Mouse (Mus musculus): ENCODE data around the gene Tamm41. TPM values are rescaled to one million over a fixed set of nuclear protein-coding genes. Genes with fewer than 3 reads are reported as not detected.

Tamm41 gene
- polyA plus RNA-seq, 1 experiment from 2014 or later: 55.1 TPM

GRCm38 (mm10) chr6:114994079-114994478 is 43.6 kb downstream of the Tamm41 start:
- no peak overlapping the region for H3K4me2 ChIP-seq (ENCODE audit: low read length)
- no peak overlapping the region for H3K4me3 ChIP-seq (replicated peaks; ENCODE audit: low read depth, low read length)
- ATAC-seq (ENCODE audit: low FRiP score, low TSS enrichment) (no peak), DNase-seq (no peak)
- no peaks in the 10 kb centered on the region for H3K27me3 ChIP-seq (ENCODE audit: control insufficient read depth, insufficient read depth, low read length)
- H3K27ac ChIP-seq (replicated peaks; ENCODE audit: low read depth, low read length): no peak overlapping the region
- no peaks in the 10 kb centered on the region for H3K36me3 ChIP-seq (ENCODE audit: control insufficient read depth, insufficient read depth, low read length)
- WGBS: 94% methylated on average over 5 of the region's 5 CpGs
- no peaks in the 10 kb centered on the region for H3K9me3 ChIP-seq (ENCODE audit: control insufficient read depth, low read length)
- no peak overlapping the region for H3K9ac ChIP-seq (replicated peaks; ENCODE audit: low read length)
- H3K4me1 ChIP-seq (ENCODE audit: control insufficient read depth, insufficient read depth, low read length): no peaks in the 10 kb centered on the region

- no peaks in the 10 kb centered on the region for H3K27me3 ChIP-seq (ENCODE audit: control insufficient read depth, insufficient read depth, low read length)
- ATAC-seq (ENCODE audit: low FRiP score, low TSS enrichment) (no peak), DNase-seq (no peak)
- no peaks in the 10 kb centered on the region for H3K4me1 ChIP-seq (ENCODE audit: control insufficient read depth, insufficient read depth, low read length)
- no peak overlapping the region for H3K27ac ChIP-seq (replicated peaks; ENCODE audit: low read depth, low read length)
- H3K36me3 ChIP-seq (ENCODE audit: control insufficient read depth, insufficient read depth, low read length): no peaks in the 10 kb centered on the region
- no peak overlapping the region for H3K4me2 ChIP-seq (ENCODE audit: low read length)
- H3K9ac ChIP-seq (replicated peaks; ENCODE audit: low read length): no peak overlapping the region
- 85% methylated on average over 8 of the region's 8 CpGs for WGBS
- H3K4me3 ChIP-seq (replicated peaks; ENCODE audit: low read depth, low read length): no peak overlapping the region
- no peaks in the 10 kb centered on the region for H3K9me3 ChIP-seq (ENCODE audit: control insufficient read depth, low read length)
Measured at GRCm38 (mm10) chr6:114993659-114994058, 44.0 kb downstream of the Tamm41 start.

- H3K4me3 ChIP-seq (replicated peaks; ENCODE audit: low read depth, low read length): no peak overlapping the region
- H3K36me3 ChIP-seq (ENCODE audit: control insufficient read depth, insufficient read depth, low read length): no peaks in the 10 kb centered on the region
- H3K27ac ChIP-seq (replicated peaks; ENCODE audit: low read depth, low read length): no peak overlapping the region
- H3K27me3 ChIP-seq (ENCODE audit: control insufficient read depth, insufficient read depth, low read length): no peaks in the 10 kb centered on the region
- H3K4me1 ChIP-seq (ENCODE audit: control insufficient read depth, insufficient read depth, low read length): no peaks in the 10 kb centered on the region
- no peaks in the 10 kb centered on the region for H3K9me3 ChIP-seq (ENCODE audit: control insufficient read depth, low read length)
- DNase-seq: no peak
- WGBS: 89% methylated on average over 4 of the region's 4 CpGs
- no peak overlapping the region for H3K4me2 ChIP-seq (ENCODE audit: low read length)
- no peak for ATAC-seq (ENCODE audit: low FRiP score, low TSS enrichment)
- no peak overlapping the region for H3K9ac ChIP-seq (replicated peaks; ENCODE audit: low read length)
Measured at GRCm38 (mm10) chr6:114991909-114992308, 45.8 kb downstream of the Tamm41 start.

GRCm38 (mm10) chr6:114988619-114988980 is 49.1 kb downstream of the Tamm41 start:
- Histone ChIP-seq H3K27ac (replicated peaks; ENCODE audit: low read depth, low read length) (no peak overlapping the region), H3K36me3 (ENCODE audit: control insufficient read depth, insufficient read depth, low read length) (no peaks in the 10 kb centered on the region), H3K4me1 (ENCODE audit: control insufficient read depth, insufficient read depth, low read length) (no peaks in the 10 kb centered on the region), H3K9ac (replicated peaks; ENCODE audit: low read length) (no peak overlapping the region), H3K4me3 (replicated peaks; ENCODE audit: low read depth, low read length) (no peak overlapping the region), H3K27me3 (ENCODE audit: control insufficient read depth, insufficient read depth, low read length) (no peaks in the 10 kb centered on the region), H3K9me3 (ENCODE audit: control insufficient read depth, low read length) (no peaks in the 10 kb centered on the region), H3K4me2 (ENCODE audit: low read length) (no peak overlapping the region)
- DNase-seq: no peak
- 76% methylated on average over 3 of the region's 3 CpGs for whole genome bisulfite sequencing
- ATAC-seq (ENCODE audit: low FRiP score, low TSS enrichment): no peak

GRCm38 (mm10) chr6:114987966-114988618 is 49.6 kb downstream of the Tamm41 start:
- 59% methylated on average over 7 of the region's 7 CpGs for WGBS
- Histone ChIP-seq H3K4me1 (ENCODE audit: control insufficient read depth, insufficient read depth, low read length) (no peaks in the 10 kb centered on the region), H3K9me3 (ENCODE audit: control insufficient read depth, low read length) (no peaks in the 10 kb centered on the region), H3K36me3 (ENCODE audit: control insufficient read depth, insufficient read depth, low read length) (no peaks in the 10 kb centered on the region), H3K4me3 (replicated peaks; ENCODE audit: low read depth, low read length) (no peak overlapping the region), H3K27ac (replicated peaks; ENCODE audit: low read depth, low read length) (no peak overlapping the region), H3K4me2 (ENCODE audit: low read length) (no peak overlapping the region), H3K27me3 (ENCODE audit: control insufficient read depth, insufficient read depth, low read length) (no peaks in the 10 kb centered on the region), H3K9ac (replicated peaks; ENCODE audit: low read length) (no peak overlapping the region)
- DNase-seq: peak; percentile 11
- no peak for ATAC-seq (ENCODE audit: low FRiP score, low TSS enrichment)

- Histone ChIP-seq H3K36me3 (ENCODE audit: control insufficient read depth, insufficient read depth, low read length) (no peaks in the 10 kb centered on the region), H3K27me3 (ENCODE audit: control insufficient read depth, insufficient read depth, low read length) (no peaks in the 10 kb centered on the region), H3K27ac (replicated peaks; ENCODE audit: low read depth, low read length) (no peak overlapping the region), H3K9me3 (ENCODE audit: control insufficient read depth, low read length) (no peaks in the 10 kb centered on the region), H3K9ac (replicated peaks; ENCODE audit: low read length) (no peak overlapping the region), H3K4me2 (ENCODE audit: low read length) (no peak overlapping the region), H3K4me3 (replicated peaks; ENCODE audit: low read depth, low read length) (no peak overlapping the region), H3K4me1 (ENCODE audit: control insufficient read depth, insufficient read depth, low read length) (no peaks in the 10 kb centered on the region)
- 85% methylated on average over 7 of the region's 7 CpGs for WGBS
- no peak for DNase-seq
- ATAC-seq (ENCODE audit: low FRiP score, low TSS enrichment): no peak
Measured at GRCm38 (mm10) chr6:114982671-114983070, 55.0 kb downstream of the Tamm41 start.

GRCm38 (mm10) chr6:114979715-114980114 is 58.0 kb downstream of the Tamm41 start:
- H3K4me1 ChIP-seq (ENCODE audit: control insufficient read depth, insufficient read depth, low read length): no peaks in the 10 kb centered on the region
- no peak for DNase-seq
- no peak overlapping the region for H3K27ac ChIP-seq (replicated peaks; ENCODE audit: low read depth, low read length)
- 76% methylated on average over 1 of the region's 1 CpGs for WGBS
- H3K9ac ChIP-seq (replicated peaks; ENCODE audit: low read length): no peak overlapping the region
- H3K4me2 ChIP-seq (ENCODE audit: low read length): no peak overlapping the region
- no peaks in the 10 kb centered on the region for H3K9me3 ChIP-seq (ENCODE audit: control insufficient read depth, low read length)
- H3K27me3 ChIP-seq (ENCODE audit: control insufficient read depth, insufficient read depth, low read length): no peaks in the 10 kb centered on the region
- no peaks in the 10 kb centered on the region for H3K36me3 ChIP-seq (ENCODE audit: control insufficient read depth, insufficient read depth, low read length)
- H3K4me3 ChIP-seq (replicated peaks; ENCODE audit: low read depth, low read length): no peak overlapping the region
- ATAC-seq (ENCODE audit: low FRiP score, low TSS enrichment): no peak

- no peaks in the 10 kb centered on the region for H3K36me3 ChIP-seq (ENCODE audit: control insufficient read depth, insufficient read depth, low read length)
- no peak for DNase-seq
- H3K27ac ChIP-seq (replicated peaks; ENCODE audit: low read depth, low read length): no peak overlapping the region
- ATAC-seq (ENCODE audit: low FRiP score, low TSS enrichment): no peak
- no peaks in the 10 kb centered on the region for H3K4me1 ChIP-seq (ENCODE audit: control insufficient read depth, insufficient read depth, low read length)
- H3K9ac ChIP-seq (replicated peaks; ENCODE audit: low read length): no peak overlapping the region
- no peaks in the 10 kb centered on the region for H3K9me3 ChIP-seq (ENCODE audit: control insufficient read depth, low read length)
- no peak overlapping the region for H3K4me3 ChIP-seq (replicated peaks; ENCODE audit: low read depth, low read length)
- H3K27me3 ChIP-seq (ENCODE audit: control insufficient read depth, insufficient read depth, low read length): no peaks in the 10 kb centered on the region
- H3K4me2 ChIP-seq (ENCODE audit: low read length): no peak overlapping the region
- WGBS: 83% methylated on average over 7 of the region's 7 CpGs
Measured at GRCm38 (mm10) chr6:114976915-114977419, 60.7 kb downstream of the Tamm41 start.

- H3K36me3 ChIP-seq (ENCODE audit: control insufficient read depth, insufficient read depth, low read length): no peaks in the 10 kb centered on the region
- no peak overlapping the region for H3K27ac ChIP-seq (replicated peaks; ENCODE audit: low read depth, low read length)
- peaks cover 8% of the 10 kb centered on the region; the same call in 1 of the 2 replicates for H3K27me3 ChIP-seq (ENCODE audit: control insufficient read depth, insufficient read depth, low read length)
- no peak overlapping the region for H3K9ac ChIP-seq (replicated peaks; ENCODE audit: low read length)
- DNase-seq (no peak), ATAC-seq (ENCODE audit: low FRiP score, low TSS enrichment) (no peak)
- no peak overlapping the region for H3K4me3 ChIP-seq (replicated peaks; ENCODE audit: low read depth, low read length)
- no peaks in the 10 kb centered on the region for H3K9me3 ChIP-seq (ENCODE audit: control insufficient read depth, low read length)
- H3K4me1 ChIP-seq (ENCODE audit: control insufficient read depth, insufficient read depth, low read length): peaks cover 2% of the 10 kb centered on the region; the same call in 1 of the 2 replicates
- H3K4me2 ChIP-seq (ENCODE audit: low read length): no peak overlapping the region
- WGBS: 96% methylated on average over 1 of the region's 1 CpGs
Measured at GRCm38 (mm10) chr6:114974331-114974730, 63.3 kb downstream of the Tamm41 start.

Data from midbrain, embryonic 14.5 days (tissue).